Mouse (Mus musculus) forebrain, embryonic 15.5 days (tissue): ENCODE results near the gene Szrd1. TPM values are rescaled to one million over a fixed set of nuclear protein-coding genes. Genes with fewer than 3 reads are reported as not detected.

Experiments
- ATAC-seq: fragments of 200-750 bp; cut with Nextera tagmentation; replicated peaks from 2 replicates; pipeline ENCODE4 v1.8.0; 2017; ENCODE audit warnings: mild to moderate bottlenecking, moderate TSS enrichment, moderate library complexity
- H3K27ac ChIP-seq: fragments of 300-500 bp; sonication (generic); replicated peaks from 2 replicates; pipeline ENCODE4 v1.5.1; 2015; ENCODE audit warnings: mild to moderate bottlenecking, inconsistent platforms
- H3K27me3 ChIP-seq: fragments of 300-500 bp; sonication (generic); 2 replicates; pipeline ENCODE4 v1.6.1; 2015; ENCODE audit warnings: inconsistent platforms
- H3K36me3 ChIP-seq: fragments of 300-500 bp; sonication (generic); 2 replicates; pipeline ENCODE4 v1.6.1; 2015; ENCODE audit warnings: mild to moderate bottlenecking, inconsistent platforms
- H3K4me1 ChIP-seq: fragments of 300-500 bp; sonication (generic); 2 replicates; pipeline ENCODE4 v1.6.1; 2015; ENCODE audit warnings: inconsistent platforms
- H3K4me2 ChIP-seq: fragments of 300-500 bp; sonication (generic); replicated peaks from 2 replicates; pipeline ENCODE4 v1.6.1; 2015; ENCODE audit warnings: mild to moderate bottlenecking, inconsistent platforms
- H3K4me3 ChIP-seq: fragments of 300-500 bp; sonication (generic); 2 replicates; pipeline ENCODE4 v1.5.1; 2015; ENCODE audit warnings: mild to moderate bottlenecking, inconsistent platforms
- H3K9ac ChIP-seq: fragments of 300-500 bp; sonication (generic); replicated peaks from 2 replicates; pipeline ENCODE4 v1.6.1; 2015; ENCODE audit warnings: mild to moderate bottlenecking, inconsistent platforms
- H3K9me3 ChIP-seq: fragments of 300-500 bp; sonication (generic); 2 replicates; pipeline ENCODE4 v1.6.1; 2016; ENCODE audit warnings: inconsistent platforms
- WGBS: fragments of 180-500 bp; shearing (Covaris S2); methylation state at CpG from one replicate; pipeline ENCODE4 v1.1.7; 2015; ENCODE audit warnings: mixed read lengths; 5-methylcytosine and 5-hydroxymethylcytosine counted together
- polyA plus RNA-seq: library from polyadenylated mRNA; unstranded; fragments of >200 nt; fragmentation: Nextera tagmentation; extraction: Ambion mirVana; gene quantifications from 2 replicates; pipeline ENCODE4 v1.2.1, GENCODE M21; 2015

Szrd1 gene
- polyA plus RNA-seq, 1 experiment from 2014 or later: 30.9 TPM

GRCm38 (mm10) chr4:141131531-141132061 is 8.0 kb downstream of the Szrd1 start:
- 50% methylated on average over 5 of the region's 5 CpGs for WGBS
- Histone ChIP-seq H3K27me3 (no peaks in the 10 kb centered on the region), H3K9ac (no peak overlapping the region), H3K4me1 (peaks cover 56% of the 10 kb centered on the region), H3K4me3 (no peak overlapping the region), H3K4me2 (no peak overlapping the region), H3K36me3 (no peaks in the 10 kb centered on the region), H3K27ac (0 out of 2 replicates have a peak overlapping the region, but pooled peaks have one; percentile 11), H3K9me3 (no peaks in the 10 kb centered on the region)
- ATAC-seq: no peak

DNA sequence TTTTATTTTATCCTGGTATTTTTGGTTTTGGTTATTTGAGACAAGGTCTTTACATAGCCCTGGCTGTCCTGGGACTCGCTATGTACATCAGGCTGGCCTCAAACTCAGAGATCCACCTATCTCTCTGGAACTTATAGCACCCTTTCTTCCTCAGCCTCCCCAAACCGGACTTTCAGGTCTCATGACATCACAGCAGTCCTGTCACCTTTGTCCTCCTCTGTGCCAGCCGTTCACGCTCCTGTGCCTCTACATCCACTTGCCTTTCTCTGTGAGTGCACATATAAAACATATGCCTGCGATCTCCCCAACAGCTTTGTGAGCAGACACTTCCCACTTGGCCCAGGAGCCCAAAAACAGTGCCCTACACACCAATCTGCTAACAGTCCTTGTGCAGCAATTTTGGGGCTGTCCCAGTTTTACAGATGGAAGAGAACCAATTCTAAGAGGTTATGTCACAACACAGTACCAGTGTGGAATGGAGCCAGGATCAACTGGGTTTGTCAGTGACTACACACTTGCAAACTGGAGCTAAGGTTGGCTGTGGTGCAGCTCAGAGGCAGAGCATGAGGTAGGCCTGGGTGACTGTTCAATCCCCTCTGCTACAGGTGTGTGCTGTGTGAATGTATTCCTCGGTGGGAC is 8.8 kb downstream of the Szrd1 start:
- Histone ChIP-seq H3K4me1 (peaks cover 48% of the 10 kb centered on the region), H3K4me2 (no peak overlapping the region), H3K27me3 (no peaks in the 10 kb centered on the region), H3K9ac (no peak overlapping the region), H3K4me3 (no peak overlapping the region), H3K9me3 (no peaks in the 10 kb centered on the region), H3K27ac (peak overlapping the region; percentile 11; the same call in 1 of the 2 replicates), H3K36me3 (no peaks in the 10 kb centered on the region)
- ATAC-seq: 0 out of 2 replicates have a peak, but pooled peaks have one; percentile 18
- WGBS: 54% methylated on average over 6 of the region's 6 CpGs

DNA sequence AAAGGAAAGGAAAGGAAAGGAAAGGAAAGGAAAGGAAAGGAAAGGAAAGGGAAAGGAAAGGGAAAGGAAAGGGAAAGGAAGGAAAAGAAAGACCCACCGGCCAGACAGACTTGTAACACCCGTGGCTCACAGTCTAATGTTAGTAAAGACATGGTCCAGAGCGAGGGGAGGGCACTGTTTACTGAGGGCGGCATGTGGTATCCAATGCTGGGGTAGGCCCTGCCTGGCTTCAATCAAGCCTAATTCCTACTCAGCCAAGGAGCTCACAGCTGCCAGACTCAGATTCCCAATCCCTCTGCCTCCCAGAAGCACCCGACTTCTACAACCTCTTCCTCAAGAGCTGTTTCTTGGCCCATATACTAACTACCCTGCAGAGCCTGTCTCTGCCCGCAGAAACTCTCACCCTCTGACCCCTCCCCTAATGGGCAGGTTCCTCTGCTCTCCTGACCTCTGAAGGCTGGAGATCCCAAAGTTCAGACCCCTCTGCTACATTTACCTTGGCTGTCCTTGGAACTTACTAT is 10.3 kb downstream of the Szrd1 start:
- 75% methylated on average over 6 of the region's 6 CpGs for WGBS
- ATAC-seq: no peak

DNA sequence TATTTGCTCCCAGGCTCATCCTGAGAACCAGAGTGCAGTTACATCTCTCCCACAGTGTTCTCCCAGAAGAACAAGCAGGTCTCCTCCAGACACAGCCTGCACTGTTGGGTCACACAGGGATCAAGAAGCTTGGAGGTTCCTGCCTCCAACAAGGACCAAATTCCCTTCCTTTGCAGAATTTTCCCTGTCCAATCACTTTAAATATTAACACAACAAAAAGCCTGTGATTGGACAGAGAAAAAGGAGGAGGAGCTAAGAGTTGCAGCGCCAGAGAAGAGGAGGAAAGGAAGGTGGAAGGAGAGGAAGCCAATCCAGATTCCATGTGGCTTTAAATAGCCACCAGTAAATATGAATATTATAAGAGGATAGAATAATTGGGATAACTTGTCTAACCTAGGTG is 16.5 kb downstream of the Szrd1 start:
- Histone ChIP-seq H3K4me2 (no peak overlapping the region), H3K9ac (no peak overlapping the region), H3K36me3 (peaks cover 4% of the 10 kb centered on the region; the same call in 1 of the 2 replicates), H3K4me1 (0 out of 2 replicates have a peak, but pooled peaks cover 8% of the 10 kb centered on the region), H3K9me3 (no peaks in the 10 kb centered on the region), H3K27ac (no peak overlapping the region), H3K4me3 (no peak overlapping the region), H3K27me3 (no peaks in the 10 kb centered on the region)
- ATAC-seq: no peak
- 13% methylated on average over 1 of the region's 1 CpGs for WGBS

More for the DNA sequence above, 10.3 kb downstream of the Szrd1 start:
- Histone ChIP-seq H3K27ac (no peak overlapping the region), H3K9ac (no peak overlapping the region), H3K4me2 (no peak overlapping the region), H3K4me3 (no peak overlapping the region), H3K36me3 (no peaks in the 10 kb centered on the region), H3K9me3 (no peaks in the 10 kb centered on the region), H3K27me3 (no peaks in the 10 kb centered on the region), H3K4me1 (peaks cover 35% of the 10 kb centered on the region)

- H3K9me3 ChIP-seq: no peaks in the 10 kb centered on the region
- 88% methylated on average over 7 of the region's 7 CpGs for WGBS
- no peak overlapping the region for H3K27ac ChIP-seq
- H3K36me3 ChIP-seq: peaks cover 8% of the 10 kb centered on the region; the same call in 1 of the 2 replicates
- H3K27me3 ChIP-seq: no peaks in the 10 kb centered on the region
- 0 out of 2 replicates have a peak, but pooled peaks cover 8% of the 10 kb centered on the region for H3K4me1 ChIP-seq
- no peak overlapping the region for H3K4me3 ChIP-seq
- H3K4me2 ChIP-seq: no peak overlapping the region
- ATAC-seq: no peak
- no peak overlapping the region for H3K9ac ChIP-seq
Measured at GRCm38 (mm10) chr4:141122663-141123062, 16.9 kb downstream of the Szrd1 start.

DNA sequence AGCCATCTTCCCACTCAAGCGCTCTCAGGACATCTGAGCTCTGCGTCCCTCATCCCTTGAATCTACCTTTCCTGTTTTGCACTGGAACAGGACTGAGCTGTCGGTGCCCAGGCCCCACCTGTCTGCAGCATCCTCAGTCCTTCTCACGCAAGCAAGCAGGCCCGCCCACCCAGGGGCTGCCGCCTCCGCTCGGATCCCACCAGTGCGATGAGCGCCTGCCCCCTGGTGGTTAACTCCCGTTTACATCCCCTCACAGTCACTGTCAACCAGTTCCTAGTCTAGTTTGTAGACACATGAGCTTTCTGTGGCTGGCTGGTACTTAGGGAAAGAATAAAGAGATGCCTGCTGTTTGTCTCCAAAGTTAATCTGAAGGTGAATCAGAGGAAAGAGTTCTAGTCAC is 18.9 kb downstream of the Szrd1 start:
- H3K27ac ChIP-seq: no peak overlapping the region
- no peak overlapping the region for H3K9ac ChIP-seq
- H3K9me3 ChIP-seq: no peaks in the 10 kb centered on the region
- peak; percentile 55; the same call in 1 of the 2 replicates for ATAC-seq
- peaks cover 26% of the 10 kb centered on the region for H3K36me3 ChIP-seq
- WGBS: 19% methylated on average over 11 of the region's 11 CpGs
- no peaks in the 10 kb centered on the region for H3K27me3 ChIP-seq
- 0 out of 2 replicates have a peak, but pooled peaks cover 8% of the 10 kb centered on the region for H3K4me1 ChIP-seq
- H3K4me2 ChIP-seq: no peak overlapping the region
- H3K4me3 ChIP-seq: no peak overlapping the region

GRCm38 (mm10) chr4:141118691-141119090 is 20.9 kb downstream of the Szrd1 start:
- Histone ChIP-seq H3K27me3 (no peaks in the 10 kb centered on the region), H3K9me3 (no peaks in the 10 kb centered on the region), H3K36me3 (peaks cover 37% of the 10 kb centered on the region), H3K27ac (no peak overlapping the region), H3K4me1 (0 out of 2 replicates have a peak, but pooled peaks cover 8% of the 10 kb centered on the region), H3K4me3 (no peak overlapping the region), H3K9ac (no peak overlapping the region), H3K4me2 (no peak overlapping the region)
- WGBS: 77% methylated on average over 4 of the region's 4 CpGs
- ATAC-seq: no peak

DNA sequence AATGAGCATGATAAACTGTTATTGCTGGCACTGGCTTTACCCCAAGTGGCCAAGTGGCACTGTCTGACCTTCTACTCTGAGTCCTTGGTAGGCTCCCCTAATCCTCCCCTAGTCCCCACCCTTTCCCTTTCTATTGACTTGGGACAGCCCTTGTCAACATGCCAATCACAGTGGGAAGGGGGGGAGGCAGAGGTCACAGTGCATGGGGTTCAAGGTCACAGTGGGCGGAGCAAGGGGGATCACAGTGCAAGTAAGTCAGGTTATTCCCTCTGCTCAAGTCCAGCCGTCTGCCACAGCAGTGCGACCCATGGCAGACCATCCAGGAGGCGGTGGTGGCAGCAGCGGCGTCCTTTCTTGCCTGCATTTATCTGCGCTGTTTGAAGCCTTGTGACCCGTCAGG is 24.2 kb downstream of the Szrd1 start:
- Histone ChIP-seq H3K27me3 (no peaks in the 10 kb centered on the region), H3K4me1 (no peaks in the 10 kb centered on the region), H3K9ac (no peak overlapping the region), H3K4me3 (no peak overlapping the region), H3K36me3 (peaks cover 49% of the 10 kb centered on the region), H3K9me3 (no peaks in the 10 kb centered on the region), H3K4me2 (no peak overlapping the region), H3K27ac (no peak overlapping the region)
- WGBS: 73% methylated on average over 8 of the region's 8 CpGs
- no peak for ATAC-seq

DNA sequence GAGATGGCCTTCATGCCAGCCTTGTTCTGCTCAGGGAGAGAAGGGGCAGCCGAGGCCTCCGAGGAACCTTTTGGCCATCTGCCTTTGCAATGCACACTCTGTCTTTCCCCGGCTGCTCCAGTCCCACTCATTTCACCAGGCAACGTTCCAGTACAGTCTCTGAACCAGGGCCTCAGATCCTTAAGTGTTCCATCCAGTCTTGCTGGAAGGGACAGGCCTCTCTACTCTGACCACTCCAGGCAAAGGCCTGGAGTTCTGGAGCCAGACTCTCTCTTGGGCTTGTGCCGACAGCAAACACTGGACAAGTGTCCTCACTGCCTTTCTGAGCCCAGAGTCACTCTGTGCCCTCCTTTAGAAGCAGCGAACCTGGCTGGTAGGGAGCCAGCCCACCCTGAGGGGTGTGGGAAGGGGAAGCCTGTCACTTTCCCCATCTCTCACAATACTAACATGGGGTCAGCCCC is 25.0 kb downstream of the Szrd1 start:
- no peak overlapping the region for H3K9ac ChIP-seq
- H3K27ac ChIP-seq: no peak overlapping the region
- no peaks in the 10 kb centered on the region for H3K27me3 ChIP-seq
- H3K9me3 ChIP-seq: no peaks in the 10 kb centered on the region
- peaks cover 51% of the 10 kb centered on the region for H3K36me3 ChIP-seq
- ATAC-seq: no peak
- no peak overlapping the region for H3K4me2 ChIP-seq
- no peak overlapping the region for H3K4me3 ChIP-seq
- H3K4me1 ChIP-seq: no peaks in the 10 kb centered on the region
- WGBS: 84% methylated on average over 6 of the region's 6 CpGs

DNA sequence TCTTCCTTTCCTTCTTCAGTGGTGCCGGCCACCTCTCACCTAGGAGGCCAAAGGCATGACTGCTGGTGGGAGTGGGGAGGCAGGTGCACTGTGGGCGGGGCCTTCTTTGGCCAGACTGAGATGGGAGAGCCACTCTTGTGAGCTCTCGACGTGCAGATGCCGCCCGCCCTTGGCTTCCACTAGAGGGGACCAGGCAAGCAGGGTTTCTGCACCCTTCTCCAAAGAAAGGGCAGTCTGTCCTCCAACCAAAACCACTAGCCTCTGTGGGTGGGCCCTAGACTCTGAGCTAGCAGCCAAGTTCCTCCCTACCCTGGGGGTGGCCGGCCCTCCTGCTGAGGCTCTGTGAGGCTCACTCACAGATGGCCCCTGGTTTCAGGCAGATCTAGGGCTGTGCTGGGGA is 25.7 kb downstream of the Szrd1 start:
- H3K9ac ChIP-seq: no peak overlapping the region
- H3K4me1 ChIP-seq: no peaks in the 10 kb centered on the region
- H3K4me3 ChIP-seq: no peak overlapping the region
- ATAC-seq: no peak
- no peak overlapping the region for H3K27ac ChIP-seq
- WGBS: 82% methylated on average over 7 of the region's 7 CpGs
- no peaks in the 10 kb centered on the region for H3K27me3 ChIP-seq
- H3K9me3 ChIP-seq: no peaks in the 10 kb centered on the region
- H3K36me3 ChIP-seq: peaks cover 51% of the 10 kb centered on the region
- no peak overlapping the region for H3K4me2 ChIP-seq

GRCm38 (mm10) chr4:141108196-141108732 is 31.3 kb downstream of the Szrd1 start:
- H3K9me3 ChIP-seq: no peaks in the 10 kb centered on the region
- no peak overlapping the region for H3K4me3 ChIP-seq
- H3K4me1 ChIP-seq: no peaks in the 10 kb centered on the region
- no peak overlapping the region for H3K4me2 ChIP-seq
- no peaks in the 10 kb centered on the region for H3K27me3 ChIP-seq
- H3K9ac ChIP-seq: no peak overlapping the region
- 49% methylated on average over 10 of the region's 10 CpGs for WGBS
- no peak for ATAC-seq
- H3K36me3 ChIP-seq: peaks cover 11% of the 10 kb centered on the region; the same call in 1 of the 2 replicates
- no peak overlapping the region for H3K27ac ChIP-seq

DNA sequence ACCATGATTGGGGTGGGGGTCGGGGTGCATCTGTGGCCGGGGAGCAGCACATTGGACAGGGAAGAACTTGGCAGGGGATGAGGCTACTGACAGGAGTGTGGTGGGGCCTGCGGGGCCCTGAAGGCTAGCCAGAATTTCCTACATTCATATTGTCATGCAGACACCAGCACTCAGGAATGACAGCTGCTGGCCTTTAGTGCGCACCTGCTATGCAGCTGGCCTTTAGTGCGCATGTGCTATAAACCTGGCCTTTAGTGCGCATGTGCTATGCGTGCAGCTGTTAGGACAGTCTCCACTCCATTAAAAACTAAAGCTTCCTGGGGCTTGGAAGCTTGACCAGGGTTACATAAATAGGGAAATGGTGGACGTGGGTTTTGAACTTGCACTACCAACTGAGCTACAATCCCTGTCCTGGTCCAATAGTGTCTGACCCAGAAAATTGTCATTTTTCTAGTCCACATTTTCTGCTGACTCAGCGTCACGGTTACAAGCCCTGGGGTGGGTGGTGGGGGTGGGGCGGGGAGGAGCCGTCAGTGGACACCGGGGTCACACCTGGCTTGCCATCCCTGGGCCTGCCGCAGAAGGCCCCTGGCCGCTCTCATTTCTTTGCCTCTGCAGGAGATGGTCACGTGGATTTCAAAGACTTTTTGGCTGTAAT is 32.9 kb downstream of the Szrd1 start:
- H3K4me1 ChIP-seq: no peaks in the 10 kb centered on the region
- no peaks in the 10 kb centered on the region for H3K27me3 ChIP-seq
- no peak overlapping the region for H3K4me3 ChIP-seq
- H3K9me3 ChIP-seq: no peaks in the 10 kb centered on the region
- no peak overlapping the region for H3K27ac ChIP-seq
- no peak overlapping the region for H3K9ac ChIP-seq
- 85% methylated on average over 16 of the region's 16 CpGs for WGBS
- no peak overlapping the region for H3K4me2 ChIP-seq
- ATAC-seq: no peak
- H3K36me3 ChIP-seq: peaks cover 7% of the 10 kb centered on the region; the same call in 1 of the 2 replicates
